Mouse (Mus musculus) CH12.LX (cell line): ENCODE results near the gene Pigh. TPM values are rescaled to one million over a fixed set of nuclear protein-coding genes. Genes with fewer than 3 reads are reported as not detected.

Source experiments
- DNase-seq: peaks from one replicate; pipeline ENCODE4 v3.0.0-alpha.2; 2013; ENCODE audit errors: extremely low read depth
- H3K27ac ChIP-seq: 2 replicates; pipeline ENCODE4 v1.5.1; 2012; ENCODE audit warnings: low read depth, mild to moderate bottlenecking, control low read depth, moderate library complexity; ENCODE audit not compliant: insufficient read depth
- H3K27me3 ChIP-seq: replicated peaks from 2 replicates; pipeline ENCODE3; 2012; ENCODE audit warnings: inconsistent platforms
- H3K36me3 ChIP-seq, 2 experiments: replicated peaks in 1 of 2; 2 replicates each; pipeline versions ENCODE3 to v1.6.1; 2012; ENCODE audit warnings: inconsistent platforms in 1 of 2, low read length in 1 of 2, mild to moderate bottlenecking in 1 of 2, mixed read lengths in 1 of 2, moderate library complexity in 1 of 2; ENCODE audit not compliant: control insufficient read depth in 1 of 2, insufficient read depth in 1 of 2
- H3K4me1 ChIP-seq, 2 experiments: 2 replicates each; pipeline ENCODE4 v1.6.1; 2012; ENCODE audit warnings: inconsistent platforms in 1 of 2, moderate library complexity in 1 of 2; ENCODE audit not compliant: insufficient read depth in 2 of 2, control insufficient read depth in 1 of 2
- H3K4me2 ChIP-seq: 2 replicates; pipeline ENCODE4 v1.6.1; 2012; ENCODE audit warnings: low read depth, mild to moderate bottlenecking, control low read depth; ENCODE audit not compliant: poor library complexity, insufficient read depth, severe bottlenecking
- H3K4me3 ChIP-seq, 3 experiments: fragments of 150-350 bp in 1 of 3; sonication (generic) in 1 of 3; replicated peaks in 1 of 3; 2 replicates each; pipeline versions ENCODE3 to v1.5.1; 2011 to 2012; ENCODE audit warnings: low read depth in 2 of 3, low read length in 2 of 3, mild to moderate bottlenecking in 2 of 3, moderate library complexity in 2 of 3, control low read depth in 1 of 3, improper control_type of control experiment in 1 of 3, inconsistent platforms in 1 of 3, mixed read lengths in 1 of 3; ENCODE audit not compliant: poor library complexity in 1 of 3
- H3K79me2 ChIP-seq: replicated peaks from 2 replicates; pipeline ENCODE4 v1.6.1; 2012; ENCODE audit warnings: mild to moderate bottlenecking, moderate library complexity; ENCODE audit not compliant: control insufficient read depth, poor library complexity, insufficient read depth, severe bottlenecking; ENCODE audit errors: extremely low read depth
- H3K9ac ChIP-seq: 2 replicates; pipeline ENCODE4 v1.6.1; 2012; ENCODE audit warnings: low read depth, mild to moderate bottlenecking, control low read depth, moderate library complexity; ENCODE audit not compliant: insufficient read depth
- H3K9me3 ChIP-seq: replicated peaks from 2 replicates; pipeline ENCODE3; 2012; ENCODE audit warnings: low read length, inconsistent platforms, mixed read lengths
- BHLHE40 ChIP-seq: IDR thresholded peaks from 2 replicates; pipeline ENCODE4 v1.6.1; 2011; ENCODE audit warnings: mild to moderate bottlenecking, low read depth, low read length, improper control_type of control experiment
- CHD1 ChIP-seq: IDR thresholded peaks from 2 replicates; pipeline ENCODE4 v1.6.1; 2012; ENCODE audit warnings: low read depth, low read length, improper control_type of control experiment, inconsistent platforms
- CHD2 ChIP-seq: IDR thresholded peaks from 2 replicates; pipeline ENCODE4 v1.6.1; 2011; ENCODE audit warnings: low read length, improper control_type of control experiment
- CTCF ChIP-seq, 2 experiments: IDR thresholded peaks in 1 of 2; conservative IDR thresholded peaks in 1 of 2; 2 replicates each; pipeline ENCODE4 v1.5.1; 2011 to 2012; ENCODE audit warnings: low read depth in 2 of 2, low read length in 2 of 2, improper control_type of control experiment in 1 of 2, inconsistent platforms in 1 of 2, mild to moderate bottlenecking in 1 of 2, moderate library complexity in 1 of 2
- E2F4 ChIP-seq: IDR thresholded peaks from 2 replicates; pipeline ENCODE4 v1.6.1; 2011; ENCODE audit warnings: low read depth, low read length, improper control_type of control experiment; ENCODE audit not compliant: insufficient replicate concordance
- ELF1 ChIP-seq: IDR thresholded peaks from 2 replicates; pipeline ENCODE4 v1.6.1; 2014; ENCODE audit warnings: low read depth, mild to moderate bottlenecking, inconsistent platforms, low read length, improper control_type of control experiment
- EP300 ChIP-seq: IDR thresholded peaks from 2 replicates; pipeline ENCODE4 v1.6.1; 2011; ENCODE audit warnings: low read length, improper control_type of control experiment
- ETS1 ChIP-seq: conservative IDR thresholded peaks from 2 replicates; pipeline ENCODE4 v1.6.1; 2012; ENCODE audit warnings: low read depth, mild to moderate bottlenecking, inconsistent platforms, low read length, improper control_type of control experiment, moderate library complexity
- GABPA ChIP-seq: IDR thresholded peaks from 2 replicates; pipeline ENCODE4 v1.6.1; 2012; ENCODE audit warnings: low read depth, low read length, improper control_type of control experiment, inconsistent platforms; ENCODE audit not compliant: insufficient replicate concordance
- HCFC1 ChIP-seq: IDR thresholded peaks from 2 replicates; pipeline ENCODE4 v1.6.1; 2012; ENCODE audit warnings: low read depth, mild to moderate bottlenecking, inconsistent platforms, low read length, improper control_type of control experiment
- IRF4 ChIP-seq: IDR thresholded peaks from 2 replicates; pipeline ENCODE4 v1.6.1; 2014; ENCODE audit warnings: low read depth, mild to moderate bottlenecking, inconsistent platforms, low read length, improper control_type of control experiment
- JUN ChIP-seq: IDR thresholded peaks from 2 replicates; pipeline ENCODE4 v1.6.1; 2011; ENCODE audit warnings: low read depth, mild to moderate bottlenecking, low read length, improper control_type of control experiment, moderate library complexity; ENCODE audit not compliant: insufficient read depth
- JUND ChIP-seq: conservative IDR thresholded peaks from 2 replicates; pipeline ENCODE4 v1.6.1; 2011; ENCODE audit warnings: low read depth, low read length, improper control_type of control experiment
- KAT2A ChIP-seq: IDR thresholded peaks from 2 replicates; pipeline ENCODE4 v1.6.1; 2012; ENCODE audit warnings: low read length, improper control_type of control experiment, inconsistent platforms; ENCODE audit not compliant: insufficient replicate concordance
- MAFK ChIP-seq: IDR thresholded peaks from 2 replicates; pipeline ENCODE4 v1.6.1; 2011; ENCODE audit warnings: low read length, improper control_type of control experiment; ENCODE audit not compliant: insufficient replicate concordance
- MAX ChIP-seq: IDR thresholded peaks from 2 replicates; pipeline ENCODE4 v1.6.1; 2011; ENCODE audit warnings: low read length, improper control_type of control experiment
- MAZ ChIP-seq: IDR thresholded peaks from 2 replicates; pipeline ENCODE4 v1.6.1; 2012; ENCODE audit warnings: low read depth, mild to moderate bottlenecking, inconsistent platforms, low read length, improper control_type of control experiment, moderate library complexity
- MEF2A ChIP-seq: IDR thresholded peaks from 2 replicates; pipeline ENCODE4 v1.6.1; 2014; ENCODE audit warnings: low read depth, mild to moderate bottlenecking, inconsistent platforms, low read length, improper control_type of control experiment, borderline replicate concordance
- MXI1 ChIP-seq: IDR thresholded peaks from 2 replicates; pipeline ENCODE4 v1.6.1; 2011; ENCODE audit warnings: mild to moderate bottlenecking, low read depth, low read length, improper control_type of control experiment
- MYC ChIP-seq: IDR thresholded peaks from 2 replicates; pipeline ENCODE4 v1.6.1; 2011; ENCODE audit warnings: low read depth, mild to moderate bottlenecking, improper control_type of control experiment, low read length
- NELFE ChIP-seq: IDR thresholded peaks from 2 replicates; pipeline ENCODE4 v1.6.1; 2011; ENCODE audit warnings: low read depth, low read length, improper control_type of control experiment
- NRF1 ChIP-seq: IDR thresholded peaks from 2 replicates; pipeline ENCODE4 v1.6.1; 2014; ENCODE audit warnings: low read depth, mild to moderate bottlenecking, inconsistent platforms, low read length, improper control_type of control experiment, moderate library complexity
- PAX5 ChIP-seq: IDR thresholded peaks from 2 replicates; pipeline ENCODE4 v1.6.1; 2012; ENCODE audit warnings: low read length, inconsistent platforms, mixed read lengths
- POLR2A ChIP-seq: IDR thresholded peaks from 2 replicates; pipeline ENCODE4 v1.6.1; 2011; ENCODE audit warnings: low read depth, mild to moderate bottlenecking, improper control_type of control experiment, low read length
- POLR2AphosphoS2 ChIP-seq: IDR thresholded peaks from 2 replicates; pipeline ENCODE4 v1.6.1; 2011; ENCODE audit warnings: low read depth, low read length, improper control_type of control experiment
- RAD21 ChIP-seq: IDR thresholded peaks from 2 replicates; pipeline ENCODE4 v1.6.1; 2011; ENCODE audit warnings: low read depth, mild to moderate bottlenecking, low read length, improper control_type of control experiment, moderate library complexity
- RCOR1 ChIP-seq: conservative IDR thresholded peaks from 2 replicates; pipeline ENCODE4 v1.6.1; 2012; ENCODE audit warnings: low read depth, mild to moderate bottlenecking, inconsistent platforms, low read length, improper control_type of control experiment
- SIN3A ChIP-seq: IDR thresholded peaks from 2 replicates; pipeline ENCODE4 v1.6.1; 2012; ENCODE audit warnings: low read length, improper control_type of control experiment, inconsistent platforms
- SMC3 ChIP-seq: IDR thresholded peaks from 2 replicates; pipeline ENCODE4 v1.6.1; 2011; ENCODE audit warnings: low read depth, low read length, improper control_type of control experiment
- TBP ChIP-seq: conservative IDR thresholded peaks from 2 replicates; pipeline ENCODE4 v1.6.1; 2011; ENCODE audit warnings: low read depth, low read length, improper control_type of control experiment
- TCF12 ChIP-seq: IDR thresholded peaks from 2 replicates; pipeline ENCODE4 v1.6.1; 2014; ENCODE audit warnings: low read depth, mild to moderate bottlenecking, inconsistent platforms, low read length, improper control_type of control experiment
- UBTF ChIP-seq: IDR thresholded peaks from 2 replicates; pipeline ENCODE4 v1.6.1; 2012; ENCODE audit warnings: low read depth, mild to moderate bottlenecking, inconsistent platforms, low read length, improper control_type of control experiment, moderate library complexity
- USF1 ChIP-seq: IDR thresholded peaks from 2 replicates; pipeline ENCODE4 v1.6.1; 2014; ENCODE audit warnings: low read depth, mild to moderate bottlenecking, inconsistent platforms, low read length, improper control_type of control experiment
- USF2 ChIP-seq: conservative IDR thresholded peaks from 2 replicates; pipeline ENCODE4 v1.6.1; 2011; ENCODE audit warnings: low read depth, low read length, improper control_type of control experiment
- ZC3H11A ChIP-seq: IDR thresholded peaks from 2 replicates; pipeline ENCODE4 v1.6.1; 2012; ENCODE audit warnings: low read depth, mild to moderate bottlenecking, inconsistent platforms, low read length, improper control_type of control experiment
- ZKSCAN1 ChIP-seq: IDR thresholded peaks from 2 replicates; pipeline ENCODE4 v1.6.1; 2012; ENCODE audit warnings: low read depth, inconsistent platforms, low read length, improper control_type of control experiment, borderline replicate concordance
- ZMIZ1 ChIP-seq: IDR thresholded peaks from 2 replicates; pipeline ENCODE4 v1.6.1; 2012; ENCODE audit warnings: low read depth, mild to moderate bottlenecking, inconsistent platforms, low read length, improper control_type of control experiment
- ZNF384 ChIP-seq: IDR thresholded peaks from 2 replicates; pipeline ENCODE4 v1.6.1; 2012; ENCODE audit warnings: low read depth, low read length, improper control_type of control experiment, inconsistent platforms
- dilution Hi-C: fragments of 300-500 bp; cut with MboI; formaldehyde crosslinking; loops from 2 replicates; pipeline ENCODE4 v1.14.3; 2020; ENCODE audit warnings: low sequenced_read_pairs; ENCODE audit not compliant: extremely low pct_unique_long_range_greater_than_20kb, extremely low pct_ligation_motif_present
- in situ Hi-C: fragments of 300-500 bp; cut with MboI; formaldehyde crosslinking; loops from 3 replicates; pipeline ENCODE4 v1.14.3; 2019; ENCODE audit warnings: low sequenced_read_pairs, low pct_ligation_motif_present, low pct_unique_long_range_greater_than_20kb, mixed read lengths
- polyA plus RNA-seq: library from polyadenylated mRNA; unstranded; fragments of >175 nt; gene quantifications from 2 replicates; pipeline ENCODE4 v1.2.1, GENCODE M21; 2012; ENCODE audit warnings: low read depth; ENCODE audit not compliant: insufficient read length
- total RNA-seq, 2 experiments: library from RNA; depleted of rRNA; stranded (reverse); fragments of 300-350 nt in 1 of 2; fragments of >200 nt in 1 of 2; gene quantifications; 2 replicates each; pipeline ENCODE4 v1.2.3; 2012 to 2014

Pigh gene
- total and polyA plus RNA-seq, 3 experiments = 9.3 to 17.8 (median 12.8) TPM

GRCm38 (mm10) chr12:79135105-79135504 lies 45.7 kb upstream of the Pigh start:
- no peak for TF ChIP-seq MXI1
- no peak for TF ChIP-seq PAX5
- TF ChIP-seq BHLHE40 = peak; percentile 86
- peak; percentile 57 for TF ChIP-seq USF2
- 0 out of 2 replicates have a peak, but pooled peaks have one; percentile 19 for TF ChIP-seq ETS1
- no peak for TF ChIP-seq MAZ
- TF ChIP-seq JUND = no peak
- no peak for TF ChIP-seq RAD21
- no peak for TF ChIP-seq ZKSCAN1
- TF ChIP-seq TCF12 = no peak
- TF ChIP-seq ZMIZ1 = no peak
- TF ChIP-seq ZNF384 = no peak
- peak; percentile 58 for TF ChIP-seq USF1
- no peak for TF ChIP-seq JUN
- no peak for TF ChIP-seq NRF1
- TF ChIP-seq EP300 = 0 out of 2 replicates have a peak, but pooled peaks have one; percentile 23
- TF ChIP-seq SMC3 = no peak
- no peak for TF ChIP-seq KAT2A
- TF ChIP-seq MYC = no peak
- TF ChIP-seq MEF2A = no peak
- no peak for TF ChIP-seq E2F4
- TF ChIP-seq CTCF (conservative IDR thresholded peaks at IDR 0.05 in 1 of 2, IDR thresholded peaks at IDR 0.05 in 1 of 2; ENCODE audit: low read depth in 2 of 2, low read length in 2 of 2) = no peak
- no peak for TF ChIP-seq NELFE
- no peak for TF ChIP-seq IRF4
- no peak for TF ChIP-seq RCOR1
- TF ChIP-seq ZC3H11A = no peak
- TF ChIP-seq UBTF = no peak
- no peak for TF ChIP-seq MAFK
- TF ChIP-seq CHD1 = no peak
- TF ChIP-seq SIN3A = no peak
- TF ChIP-seq POLR2AphosphoS2 = no peak
- no peak for TF ChIP-seq CHD2
- no peak for TF ChIP-seq POLR2A
- TF ChIP-seq MAX = no peak
- TF ChIP-seq GABPA = no peak
- TF ChIP-seq ELF1 = no peak
- TF ChIP-seq TBP = no peak
- TF ChIP-seq HCFC1 = no peak
- TF ChIP-seq, all 38 proteins: peak for 5
- H3K79me2 ChIP-seq = no peaks in the 10 kb centered on the region
- no peaks in the 10 kb centered on the region for H3K36me3 ChIP-seq
- peaks cover 9 to 20% of the 10 kb centered on the region in 2 experiments; a peak in 3 of 4 replicates for H3K4me1 ChIP-seq
- H3K4me2 ChIP-seq = peak overlapping the region; percentile 73
- DNase-seq = peak; percentile 10
- no peak overlapping the region for H3K27ac ChIP-seq
- no peak overlapping the region for H3K4me3 ChIP-seq
- dilution Hi-C loops = no loop called here
- H3K9ac ChIP-seq = no peak overlapping the region
- in situ Hi-C loops = no loop called here
- H3K9me3 ChIP-seq = no peaks in the 10 kb centered on the region
- peaks cover 12% of the 10 kb centered on the region for H3K27me3 ChIP-seq
